Mouse (Mus musculus) C2C12 (cell line): ENCODE results near the gene Nr4a3. TPM values are rescaled to one million over a fixed set of nuclear protein-coding genes. Genes with fewer than 3 reads are reported as not detected.

Experiments
- H3K27me3 ChIP-seq: one replicate; pipeline ENCODE4 v1.6.1; 2011; ENCODE audit not compliant: control insufficient read depth, insufficient read depth, insufficient read length
- H3K36me3 ChIP-seq: one replicate; pipeline ENCODE4 v1.6.1; 2011; ENCODE audit not compliant: control insufficient read depth, insufficient read depth
- H3K4me3 ChIP-seq: one replicate; pipeline ENCODE4 v1.5.1; 2011; ENCODE audit warnings: mild to moderate bottlenecking, control low read depth; ENCODE audit not compliant: poor library complexity, insufficient read depth, severe bottlenecking
- H3K79me2 ChIP-seq: one replicate; pipeline ENCODE4 v1.6.1; 2011; ENCODE audit not compliant: control insufficient read depth, insufficient read depth
- H3K79me3 ChIP-seq: one replicate; pipeline ENCODE4 v1.6.1; 2011; ENCODE audit warnings: low read depth, control low read depth
- H3ac ChIP-seq: one replicate; pipeline ENCODE3; 2011; ENCODE audit warnings: low read depth; ENCODE audit not compliant: control insufficient read depth, insufficient read length
- CEBPB ChIP-seq: IDR thresholded peaks from one replicate; pipeline ENCODE4 v1.6.1; 2011; ENCODE audit warnings: low read depth, mild to moderate bottlenecking, control low read depth, moderate library complexity
- CTCF ChIP-seq: IDR thresholded peaks from one replicate; pipeline ENCODE4 v1.5.1; 2011; ENCODE audit not compliant: control insufficient read depth, insufficient read depth, insufficient read length
- FOSL1 ChIP-seq: IDR thresholded peaks from one replicate; pipeline ENCODE4 v1.8.0; 2011; ENCODE audit warnings: mild to moderate bottlenecking, low read length; ENCODE audit not compliant: poor library complexity, insufficient read depth, severe bottlenecking
- MAX ChIP-seq: IDR thresholded peaks from one replicate; pipeline ENCODE4 v1.6.1; 2011; ENCODE audit warnings: mild to moderate bottlenecking, control low read depth
- MYOD1 ChIP-seq: IDR thresholded peaks from one replicate; pipeline ENCODE4 v1.6.1; 2011; ENCODE audit warnings: low read depth; ENCODE audit not compliant: control insufficient read depth, insufficient read length
- MYOG ChIP-seq: IDR thresholded peaks from one replicate; pipeline ENCODE4 v1.6.1; 2011; ENCODE audit not compliant: control insufficient read depth, insufficient read length; ENCODE audit errors: extremely low read depth
- USF1 ChIP-seq: IDR thresholded peaks from one replicate; pipeline ENCODE4 v1.6.1; 2011; ENCODE audit warnings: low read depth, mild to moderate bottlenecking, control low read depth, moderate library complexity
- long read RNA-seq, 2 experiments: library from polyadenylated mRNA; unstranded; transcript quantifications; one replicate each; pipeline ENCODE4 v2.0.0; 2019 to 2020
- polyA plus RNA-seq: library from polyadenylated mRNA; unstranded; fragments of >200 nt; fragmentation: generic; extraction: Trizol; gene quantifications from one replicate; pipeline ENCODE4 v1.2.1, GENCODE M21; 2012; ENCODE audit warnings: missing spikeins

The Nr4a3 gene
- 0.18 TPM for polyA plus RNA-seq
- long read RNA-seq, experiment 1: 0 reads
- long read RNA-seq, experiment 2: 0 reads

- Histone ChIP-seq H3K79me2 (no peaks in the 10 kb centered on the region), H3K4me3 (peak within 1 kb of the TSS; percentile 40), H3ac (peak within 1 kb of the TSS; percentile 65), H3K79me3 (no peaks in the 10 kb centered on the region), H3K36me3 (no peaks in the 10 kb centered on the region), H3K27me3 (peaks cover 13% of the 10 kb centered on the region)
- TF ChIP-seq CTCF (no peak), MAX (peak; percentile 56)
Measured at GRCm38 (mm10) chr4:48044491-48045211, at the start of gene Nr4a3. Gene Nr4a3 (plus strand): TSS chr4:48045153.

GRCm38 (mm10) chr4:48002969-48003368 lies 42.0 kb upstream of the Nr4a3 start:
- no peak overlapping the region for H3ac ChIP-seq
- H3K79me2 ChIP-seq: no peaks in the 10 kb centered on the region
- H3K79me3 ChIP-seq: no peaks in the 10 kb centered on the region
- H3K27me3 ChIP-seq: no peaks in the 10 kb centered on the region
- H3K4me3 ChIP-seq: no peak overlapping the region
- no peak for TF ChIP-seq CTCF
- no peak for TF ChIP-seq MAX
- no peak for TF ChIP-seq MYOG
- no peak for TF ChIP-seq FOSL1
- no peak for TF ChIP-seq CEBPB
- no peak for TF ChIP-seq MYOD1
- no peak for TF ChIP-seq USF1
- no peaks in the 10 kb centered on the region for H3K36me3 ChIP-seq

- Histone ChIP-seq H3K4me3 (no peak overlapping the region), H3K79me3 (no peaks in the 10 kb centered on the region), H3K36me3 (no peaks in the 10 kb centered on the region), H3K79me2 (no peaks in the 10 kb centered on the region), H3K27me3 (no peaks in the 10 kb centered on the region), H3ac (no peak overlapping the region)
- TF ChIP-seq MYOG: no peak
- TF ChIP-seq CTCF: no peak
- TF ChIP-seq USF1: no peak
- no peak for TF ChIP-seq MAX
- TF ChIP-seq MYOD1: no peak
- no peak for TF ChIP-seq CEBPB
- no peak for TF ChIP-seq FOSL1
Measured at GRCm38 (mm10) chr4:48003456-48003855, 41.5 kb upstream of the Nr4a3 start.

GRCm38 (mm10) chr4:48006355-48006754 lies 38.6 kb upstream of the Nr4a3 start:
- TF ChIP-seq FOSL1 (no peak), CEBPB (no peak), CTCF (no peak), MYOG (no peak), USF1 (no peak)
- Histone ChIP-seq H3K36me3 (no peaks in the 10 kb centered on the region), H3K79me2 (no peaks in the 10 kb centered on the region), H3K79me3 (no peaks in the 10 kb centered on the region), H3K27me3 (no peaks in the 10 kb centered on the region), H3K4me3 (no peak overlapping the region), H3ac (no peak overlapping the region)

- Histone ChIP-seq H3ac (no peak overlapping the region), H3K4me3 (no peak overlapping the region), H3K27me3 (no peaks in the 10 kb centered on the region), H3K79me3 (no peaks in the 10 kb centered on the region), H3K79me2 (no peaks in the 10 kb centered on the region), H3K36me3 (no peaks in the 10 kb centered on the region)
- TF ChIP-seq MYOG (no peak), CTCF (no peak), FOSL1 (no peak), MYOD1 (no peak), MAX (no peak), USF1 (no peak), CEBPB (no peak)
Measured at GRCm38 (mm10) chr4:48012209-48012608, 32.7 kb upstream of the Nr4a3 start.

- Histone ChIP-seq H3ac (no peak overlapping the region), H3K4me3 (no peak overlapping the region), H3K36me3 (no peaks in the 10 kb centered on the region), H3K79me3 (no peaks in the 10 kb centered on the region), H3K79me2 (no peaks in the 10 kb centered on the region), H3K27me3 (no peaks in the 10 kb centered on the region)
- TF ChIP-seq FOSL1 (no peak), MYOG (no peak), CEBPB (no peak), MAX (no peak), USF1 (no peak), MYOD1 (no peak), CTCF (no peak)
Measured at GRCm38 (mm10) chr4:48022966-48023365, 22.0 kb upstream of the Nr4a3 start.
